Mouse (Mus musculus): Measurements from ENCODE around the gene Ubtf. TPM values are rescaled to one million over a fixed set of nuclear protein-coding genes. Genes with fewer than 3 reads are reported as not detected.

Gene Ubtf
- polyA plus RNA-seq, 1 experiment, result 59.7 TPM

DNA sequence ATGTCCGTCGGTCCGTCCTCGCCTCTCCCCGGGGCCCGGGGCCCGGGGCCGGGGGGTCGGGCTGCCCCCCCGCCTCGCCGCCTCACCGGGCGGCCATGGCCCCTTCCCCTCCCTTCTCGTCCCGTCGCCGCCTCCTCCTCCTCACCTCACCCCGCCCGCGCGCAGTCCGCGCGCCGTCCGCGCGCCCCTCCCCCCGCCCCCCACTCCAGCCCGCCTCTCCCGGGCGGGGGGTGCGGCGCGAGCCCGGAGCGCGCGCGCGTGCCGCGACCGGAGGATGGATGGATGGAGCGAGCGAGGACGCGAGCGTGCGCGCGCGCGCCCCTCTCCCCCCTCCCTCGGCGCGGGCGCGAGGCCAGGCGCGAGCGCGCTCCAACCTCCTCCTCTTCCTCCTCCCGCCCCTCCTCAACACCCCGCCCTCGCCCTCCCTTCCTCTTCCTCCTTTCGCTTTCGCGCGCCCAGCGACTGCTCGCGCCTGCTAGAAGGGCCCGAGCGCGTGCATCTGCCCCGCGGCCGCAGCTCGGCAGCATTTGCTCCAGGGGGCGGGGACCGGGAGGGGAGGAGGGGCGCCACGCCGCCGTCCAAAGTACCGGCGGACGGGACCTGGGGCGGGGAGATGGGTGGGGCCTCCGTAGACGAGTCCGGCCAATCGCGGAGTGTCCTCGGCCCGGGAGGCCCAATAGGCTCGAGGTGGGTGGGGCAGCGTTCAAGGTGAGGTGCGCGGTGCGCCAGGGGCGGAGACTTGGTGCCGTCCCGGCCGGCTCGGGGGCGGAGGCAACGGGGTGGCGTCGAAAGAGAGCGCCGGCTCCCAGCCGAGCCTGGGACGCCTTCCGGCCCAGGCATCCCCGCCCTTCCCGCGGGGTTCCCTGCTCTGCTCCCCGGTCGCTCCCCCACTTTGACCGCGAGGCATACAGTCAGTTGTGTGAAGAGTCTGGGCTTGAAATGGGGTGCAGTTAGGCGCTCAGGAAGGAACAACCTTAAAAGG lies 22.8 kb downstream of the Ubtf start, which contains the start of gene Atxn7l3:
Gene Atxn7l3, minus strand, starts transcription at position 141 of the 982 bp plus-strand sequence.
- peak within 1 kb of the TSS; percentile 81 for H3K4me3 ChIP-seq (ENCODE audit: insufficient read depth, low read length)
- H3K4me1 ChIP-seq (ENCODE audit: control insufficient read depth, insufficient read depth, low read length), result peaks cover 11% of the 10 kb centered on the region
- no peak for TF ChIP-seq CTCF (IDR thresholded peaks at IDR 0.05; ENCODE audit: low read depth, low read length)
- TF ChIP-seq POLR2A (IDR thresholded peaks at IDR 0.05; ENCODE audit: borderline replicate concordance, low read depth, low read length), result no peak
- H3K27ac ChIP-seq (ENCODE audit: insufficient read depth, low read depth, low read length), result peak within 1 kb of the TSS; percentile 85

DNA sequence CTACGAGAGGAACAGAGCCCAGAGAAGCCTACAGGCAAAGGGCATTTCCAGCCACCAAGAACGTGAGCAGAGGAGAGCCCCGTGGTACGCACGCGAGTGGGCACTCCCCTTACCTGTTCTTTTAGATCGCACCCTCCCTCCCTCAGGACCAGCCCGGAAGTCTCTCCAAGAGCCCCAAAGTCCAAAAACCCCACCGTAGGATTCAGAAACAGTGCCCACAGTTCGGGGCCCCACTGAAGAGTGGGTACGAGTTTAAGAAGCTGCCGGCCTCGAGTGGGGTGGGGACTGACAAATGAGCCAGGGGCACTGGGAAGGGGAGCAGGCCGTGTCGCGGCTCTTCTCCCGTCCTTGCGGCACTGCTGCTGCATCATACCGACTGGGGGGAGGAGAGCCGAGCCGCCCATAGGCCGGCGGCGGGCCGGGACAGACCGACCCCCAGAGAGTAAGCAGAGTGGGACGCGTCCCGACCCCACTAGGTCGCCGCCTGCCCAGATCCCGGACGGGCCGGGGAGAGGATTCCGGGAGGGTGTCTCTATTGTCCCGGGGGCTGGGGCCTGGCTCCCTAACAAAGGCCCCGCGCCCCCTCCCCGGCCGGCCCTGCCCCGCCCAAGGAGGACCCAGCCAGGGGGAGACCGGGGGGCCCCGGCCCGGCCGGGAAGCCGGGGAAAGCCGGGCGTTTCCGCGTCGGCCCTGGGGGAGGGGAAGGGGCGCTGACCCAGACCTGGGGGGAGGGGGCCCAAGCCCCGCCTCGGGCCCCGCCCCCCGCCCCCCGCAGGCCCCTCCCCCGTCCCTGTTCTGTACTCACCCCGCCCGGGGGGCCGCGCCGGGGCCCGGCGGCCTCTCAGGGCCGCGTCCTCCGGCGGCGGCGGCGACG lies 23.7 kb downstream of the Ubtf start:
- no peak for TF ChIP-seq CTCF (IDR thresholded peaks at IDR 0.05; ENCODE audit: low read depth, low read length)
- TF ChIP-seq POLR2A (IDR thresholded peaks at IDR 0.05; ENCODE audit: borderline replicate concordance, low read depth, low read length), result no peak
- H3K4me1 ChIP-seq (ENCODE audit: control insufficient read depth, insufficient read depth, low read length), result peaks cover 11% of the 10 kb centered on the region
- H3K4me3 ChIP-seq (ENCODE audit: insufficient read depth, low read length), result peak overlapping the region; percentile 81
- peak overlapping the region; percentile 85 for H3K27ac ChIP-seq (ENCODE audit: insufficient read depth, low read depth, low read length)

DNA sequence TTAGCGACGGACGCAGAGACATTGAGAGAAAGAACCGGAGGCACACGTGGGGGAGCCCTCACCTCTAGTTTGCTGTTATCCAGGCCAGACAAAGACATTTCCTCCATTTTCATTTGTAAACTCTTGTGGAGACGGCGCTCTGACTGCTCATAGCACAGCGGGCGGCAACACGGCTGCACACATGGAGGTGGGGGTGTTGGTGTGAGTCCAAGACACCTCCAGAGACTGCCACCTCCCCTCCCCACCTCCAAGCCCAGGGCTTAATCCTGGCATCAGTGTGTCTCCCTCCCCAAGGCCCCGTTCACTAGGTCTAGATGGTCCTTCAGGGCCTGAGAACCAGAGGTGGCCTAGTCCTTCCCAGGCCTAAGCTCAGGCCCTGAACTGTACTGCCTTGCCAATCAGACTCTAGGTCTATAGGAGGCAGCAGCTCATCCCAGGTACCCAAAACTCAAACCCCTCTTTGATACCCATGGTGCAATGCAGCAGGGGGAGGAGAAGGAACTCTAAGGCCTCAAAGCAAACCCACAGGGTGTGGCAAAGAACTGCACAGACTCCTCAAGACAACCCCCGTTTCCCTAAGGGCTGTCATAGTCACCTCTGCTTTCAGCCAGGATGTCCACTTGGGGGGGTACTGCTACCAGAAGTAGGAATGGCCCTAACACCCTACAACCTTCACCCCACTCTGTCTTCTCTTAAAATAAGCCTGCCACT lies 24.5 kb downstream of the Ubtf start:
- Histone ChIP-seq H3K4me3 (ENCODE audit: insufficient read depth, low read length) (peak overlapping the region; percentile 81), H3K27ac (ENCODE audit: insufficient read depth, low read depth, low read length) (peak overlapping the region; percentile 80), H3K4me1 (ENCODE audit: control insufficient read depth, insufficient read depth, low read length) (peaks cover 11% of the 10 kb centered on the region)
- TF ChIP-seq CTCF (IDR thresholded peaks at IDR 0.05; ENCODE audit: low read depth, low read length), result no peak
- TF ChIP-seq POLR2A (IDR thresholded peaks at IDR 0.05; ENCODE audit: borderline replicate concordance, low read depth, low read length), result no peak

DNA sequence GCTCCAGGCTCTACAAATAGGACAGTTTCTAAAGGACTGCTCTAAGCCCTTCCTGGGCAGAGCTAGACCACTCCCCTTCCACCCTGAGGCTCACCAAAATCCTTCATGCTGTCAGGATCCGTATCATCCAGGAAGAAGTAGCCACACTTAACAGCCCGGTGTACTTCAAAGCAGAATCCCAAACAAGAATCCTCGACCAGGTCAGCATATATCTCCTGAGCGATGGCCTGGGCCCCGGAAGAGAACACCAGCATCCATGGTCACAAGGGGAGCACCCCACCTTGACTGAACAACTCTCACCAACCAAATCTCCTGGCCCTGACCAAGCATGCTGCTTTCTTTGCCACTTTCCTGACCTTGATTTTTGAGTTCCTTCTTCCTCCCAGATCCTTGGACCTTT lies 25.1 kb downstream of the Ubtf start:
- no peak for TF ChIP-seq POLR2A (IDR thresholded peaks at IDR 0.05; ENCODE audit: borderline replicate concordance, low read depth, low read length)
- no peak for TF ChIP-seq CTCF (IDR thresholded peaks at IDR 0.05; ENCODE audit: low read depth, low read length)
- Histone ChIP-seq H3K27ac (ENCODE audit: insufficient read depth, low read depth, low read length) (no peak overlapping the region), H3K4me1 (ENCODE audit: control insufficient read depth, insufficient read depth, low read length) (peaks cover 11% of the 10 kb centered on the region), H3K4me3 (ENCODE audit: insufficient read depth, low read length) (no peak overlapping the region)

DNA sequence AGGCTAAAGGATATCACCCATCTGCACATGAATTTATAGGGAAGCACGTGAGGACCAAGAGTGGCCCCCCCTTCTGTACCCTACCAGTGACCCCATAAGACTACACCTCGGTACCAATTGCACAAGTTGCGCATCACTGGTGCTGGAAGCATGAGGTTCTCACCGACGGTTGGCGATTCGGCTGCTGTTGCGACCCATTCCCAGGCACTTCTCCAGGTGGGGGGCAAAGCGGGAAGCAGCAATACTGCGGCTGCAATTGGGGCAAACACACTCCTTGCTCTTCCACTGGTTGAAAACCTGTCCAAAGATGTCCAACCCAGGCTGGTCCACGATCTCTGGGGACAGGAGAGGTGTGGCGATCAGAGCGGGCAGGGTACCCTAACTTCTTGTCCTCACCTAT lies 25.6 kb downstream of the Ubtf start:
- no peak overlapping the region for H3K27ac ChIP-seq (ENCODE audit: insufficient read depth, low read depth, low read length)
- TF ChIP-seq POLR2A (IDR thresholded peaks at IDR 0.05; ENCODE audit: borderline replicate concordance, low read depth, low read length) (no peak), CTCF (IDR thresholded peaks at IDR 0.05; ENCODE audit: low read depth, low read length) (no peak)
- H3K4me3 ChIP-seq (ENCODE audit: insufficient read depth, low read length), result no peak overlapping the region
- H3K4me1 ChIP-seq (ENCODE audit: control insufficient read depth, insufficient read depth, low read length), result peaks cover 11% of the 10 kb centered on the region

DNA sequence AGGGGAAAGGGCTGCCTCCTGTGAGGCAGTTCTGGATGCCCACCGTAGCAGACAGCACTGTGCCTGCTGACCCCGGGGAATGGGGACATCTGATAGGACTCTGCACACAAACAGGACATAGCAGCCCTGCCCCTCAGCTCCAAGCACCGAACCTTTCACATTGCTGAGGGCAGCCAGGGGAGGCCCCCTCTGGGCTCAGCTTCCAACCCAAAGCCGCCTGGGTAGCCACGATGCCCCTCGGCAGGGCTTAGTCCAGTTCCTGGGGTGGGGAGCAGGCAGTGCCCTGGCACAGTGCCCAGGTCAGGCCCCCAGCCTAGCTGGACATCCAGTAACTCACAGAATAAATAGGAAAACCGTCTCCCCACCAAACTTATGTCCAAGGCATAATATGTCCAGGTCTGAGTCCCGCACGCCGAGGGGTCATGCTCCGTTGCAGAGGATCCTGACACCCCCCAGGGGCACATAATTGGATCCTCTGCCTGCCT lies 28.4 kb downstream of the Ubtf start:
- TF ChIP-seq POLR2A (IDR thresholded peaks at IDR 0.05; ENCODE audit: borderline replicate concordance, low read depth, low read length), result no peak
- TF ChIP-seq CTCF (IDR thresholded peaks at IDR 0.05; ENCODE audit: low read depth, low read length), result no peak
- Histone ChIP-seq H3K4me1 (ENCODE audit: control insufficient read depth, insufficient read depth, low read length) (peaks cover 10% of the 10 kb centered on the region), H3K27ac (ENCODE audit: insufficient read depth, low read depth, low read length) (no peak overlapping the region), H3K4me3 (ENCODE audit: insufficient read depth, low read length) (no peak overlapping the region)

DNA sequence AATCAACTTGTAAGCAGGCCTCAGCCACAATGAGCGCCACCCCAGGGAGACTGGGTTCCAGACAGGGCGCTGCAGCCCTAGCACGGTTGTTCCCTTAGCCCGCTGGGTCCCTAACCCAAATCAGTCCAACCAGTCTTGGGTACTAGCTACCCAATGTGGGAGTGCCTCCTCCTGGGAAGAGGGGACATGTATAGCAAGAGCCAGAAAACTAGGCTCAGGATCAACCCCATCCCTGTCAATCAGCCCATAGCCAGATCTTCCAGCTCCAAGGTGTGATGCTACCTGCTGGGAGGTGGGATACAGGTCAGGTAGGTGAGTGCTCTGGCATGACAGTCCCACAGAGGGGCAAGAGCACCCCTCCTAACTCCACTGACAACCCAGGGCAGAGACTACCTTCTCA lies 29.4 kb downstream of the Ubtf start:
- TF ChIP-seq CTCF (IDR thresholded peaks at IDR 0.05; ENCODE audit: low read depth, low read length), result no peak
- TF ChIP-seq POLR2A (IDR thresholded peaks at IDR 0.05; ENCODE audit: borderline replicate concordance, low read depth, low read length), result no peak
- Histone ChIP-seq H3K27ac (ENCODE audit: insufficient read depth, low read depth, low read length) (no peak overlapping the region), H3K4me3 (ENCODE audit: insufficient read depth, low read length) (no peak overlapping the region), H3K4me1 (ENCODE audit: control insufficient read depth, insufficient read depth, low read length) (peaks cover 12% of the 10 kb centered on the region)

DNA sequence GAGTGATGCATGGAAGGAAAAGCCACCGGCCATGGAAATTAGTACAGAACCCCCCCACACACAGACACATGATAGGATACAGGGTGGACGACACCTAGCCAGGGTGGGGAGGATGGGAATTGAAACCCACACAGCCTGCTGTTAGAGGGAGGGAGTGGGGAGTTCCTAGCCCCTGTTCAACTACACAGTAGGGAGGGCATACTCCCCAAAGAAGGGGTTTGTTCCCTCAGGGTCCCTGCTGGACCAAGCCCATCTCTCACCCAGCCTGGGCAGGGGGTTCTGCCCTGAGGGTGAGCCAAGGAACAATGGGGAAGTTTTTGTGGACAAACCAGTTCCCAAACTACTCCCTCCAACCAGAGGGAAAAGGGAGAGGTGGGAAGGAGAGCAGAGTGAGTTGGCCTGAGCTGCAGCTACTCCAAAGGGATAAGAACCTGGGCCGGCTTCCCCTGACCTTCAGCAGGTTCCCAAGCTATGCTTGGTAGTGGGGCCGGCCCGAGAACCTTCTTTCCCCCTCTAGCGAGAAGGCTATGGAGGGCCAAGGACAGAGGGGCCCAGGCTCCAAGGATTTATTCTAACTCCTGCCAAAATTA lies 29.9 kb downstream of the Ubtf start:
- no peak overlapping the region for H3K27ac ChIP-seq (ENCODE audit: insufficient read depth, low read depth, low read length)
- TF ChIP-seq CTCF (IDR thresholded peaks at IDR 0.05; ENCODE audit: low read depth, low read length), result no peak
- TF ChIP-seq POLR2A (IDR thresholded peaks at IDR 0.05; ENCODE audit: borderline replicate concordance, low read depth, low read length), result no peak
- peaks cover 8% of the 10 kb centered on the region for H3K4me1 ChIP-seq (ENCODE audit: control insufficient read depth, insufficient read depth, low read length)
- H3K4me3 ChIP-seq (ENCODE audit: insufficient read depth, low read length), result no peak overlapping the region

DNA sequence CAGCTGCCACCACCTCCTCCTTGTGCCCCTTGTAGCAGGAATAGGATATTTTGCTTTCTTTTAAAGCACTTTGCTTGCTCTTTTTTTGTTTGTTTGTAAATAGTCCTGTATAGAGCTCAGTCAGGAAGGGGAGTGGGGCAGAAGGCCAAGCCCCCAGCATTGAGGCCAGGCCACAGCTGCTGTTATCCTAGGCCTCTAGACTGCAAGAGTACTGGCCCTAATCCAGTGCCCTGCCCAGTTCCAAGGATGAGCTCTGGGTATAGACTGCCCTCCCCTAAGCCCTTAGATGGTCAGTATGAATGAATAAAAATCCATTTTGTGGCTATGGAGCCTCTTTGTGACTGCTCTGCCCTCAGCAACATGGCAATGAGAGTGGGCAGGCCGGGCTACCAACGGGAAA lies 30.6 kb downstream of the Ubtf start:
- Histone ChIP-seq H3K27ac (ENCODE audit: insufficient read depth, low read depth, low read length) (no peak overlapping the region), H3K4me3 (ENCODE audit: insufficient read depth, low read length) (no peak overlapping the region), H3K4me1 (ENCODE audit: control insufficient read depth, insufficient read depth, low read length) (peaks cover 6% of the 10 kb centered on the region; the same call in 1 of the 2 replicates)
- TF ChIP-seq CTCF (IDR thresholded peaks at IDR 0.05; ENCODE audit: low read depth, low read length) (no peak), POLR2A (IDR thresholded peaks at IDR 0.05; ENCODE audit: borderline replicate concordance, low read depth, low read length) (no peak)
